Mouse (Mus musculus): ENCODE results near the gene Gm9936. TPM values are rescaled to one million over a fixed set of nuclear protein-coding genes. Genes with fewer than 3 reads are reported as not detected.

The Gm9936 gene
- total RNA-seq (2014; fragmentation: Nextera tagmentation) (not detected in 2 replicates), total RNA-seq (2017) (0.06 and 0.22 TPM in 2 replicates), polyA plus RNA-seq (2012) (not detected in 2 replicates)

GRCm38 (mm10) chr5:114858582-114858981 is at the start of gene Gm9936:
Gene Gm9936 (minus strand): TSS chr5:114858682.
- Histone ChIP-seq H3K9me3 (replicated peaks) (no peaks in the 10 kb centered on the region), H3K4me1 (ENCODE audit: insufficient read depth, low read depth, low read length) (peaks cover 14% of the 10 kb centered on the region), H3K36me3 (replicated peaks) (no peaks in the 10 kb centered on the region), H3K27me3 (ENCODE audit: insufficient read depth, low read length) (peaks cover 62% of the 10 kb centered on the region), H3K4me3 (ENCODE audit: low read depth, low read length) (no peak within 1 kb of the TSS)
- TF ChIP-seq POLR2AphosphoS5 (IDR thresholded peaks at IDR 0.05; ENCODE audit: insufficient replicate concordance, low read depth, low read length) (no peak), CTCF (IDR thresholded peaks at IDR 0.05; ENCODE audit: low read depth, low read length) (no peak), GATA1 (IDR thresholded peaks at IDR 0.05; ENCODE audit: borderline replicate concordance, low read length) (no peak), GATA2 (IDR thresholded peaks at IDR 0.05; ENCODE audit: borderline replicate concordance, low read depth, low read length) (no peak), TAL1 (conservative IDR thresholded peaks at IDR 0.05; ENCODE audit: low read depth, low read length) (no peak)
- DNase-seq (ENCODE audit: low spot score) (no peak), ATAC-seq (ENCODE audit: extremely low read depth, insufficient number of reproducible peaks, low FRiP score, poor library complexity, severe bottlenecking) (no peak)

GRCm38 (mm10) chr5:114902413-114902812 is 43.9 kb upstream of the Gm9936 start:
- H3K36me3 ChIP-seq (replicated peaks): no peaks in the 10 kb centered on the region
- peaks cover under 1% of the 10 kb centered on the region; the same call in 1 of the 2 replicates for H3K4me1 ChIP-seq (ENCODE audit: insufficient read depth, low read depth, low read length)
- H3K27me3 ChIP-seq (ENCODE audit: insufficient read depth, low read length): peaks cover 18% of the 10 kb centered on the region
- DNase-seq (ENCODE audit: low spot score): no peak
- ATAC-seq (ENCODE audit: extremely low read depth, insufficient number of reproducible peaks, low FRiP score, poor library complexity, severe bottlenecking): no peak
- TF ChIP-seq GATA1 (IDR thresholded peaks at IDR 0.05; ENCODE audit: borderline replicate concordance, low read length): no peak
- TF ChIP-seq CTCF (IDR thresholded peaks at IDR 0.05; ENCODE audit: low read depth, low read length): peak; percentile 49; the same call in 1 of the 2 replicates
- H3K4me3 ChIP-seq (ENCODE audit: low read depth, low read length): no peak overlapping the region
- H3K9me3 ChIP-seq (replicated peaks): peaks cover 4% of the 10 kb centered on the region; the same call in 1 of the 2 replicates

- peaks cover 8% of the 10 kb centered on the region; the same call in 1 of the 2 replicates for H3K4me1 ChIP-seq (ENCODE audit: insufficient read depth, low read depth, low read length)
- H3K27me3 ChIP-seq (ENCODE audit: insufficient read depth, low read length): peaks cover 36% of the 10 kb centered on the region
- ATAC-seq (ENCODE audit: extremely low read depth, insufficient number of reproducible peaks, low FRiP score, poor library complexity, severe bottlenecking): no peak
- no peaks in the 10 kb centered on the region for H3K36me3 ChIP-seq (replicated peaks)
- no peaks in the 10 kb centered on the region for H3K9me3 ChIP-seq (replicated peaks)
- TF ChIP-seq POLR2AphosphoS5 (IDR thresholded peaks at IDR 0.05; ENCODE audit: insufficient replicate concordance, low read depth, low read length): no peak
- no peak for TF ChIP-seq TAL1 (conservative IDR thresholded peaks at IDR 0.05; ENCODE audit: low read depth, low read length)
- no peak for TF ChIP-seq GATA1 (IDR thresholded peaks at IDR 0.05; ENCODE audit: borderline replicate concordance, low read length)
- no peak for DNase-seq (ENCODE audit: low spot score)
- H3K4me3 ChIP-seq (ENCODE audit: low read depth, low read length): no peak overlapping the region
Measured at GRCm38 (mm10) chr5:114898857-114899256, 40.4 kb upstream of the Gm9936 start.

GRCm38 (mm10) chr5:114897374-114897793 is 38.9 kb upstream of the Gm9936 start:
- no peak for TF ChIP-seq POLR2AphosphoS5 (IDR thresholded peaks at IDR 0.05; ENCODE audit: insufficient replicate concordance, low read depth, low read length)
- no peak for TF ChIP-seq TAL1 (conservative IDR thresholded peaks at IDR 0.05; ENCODE audit: low read depth, low read length)
- no peak for TF ChIP-seq CTCF (IDR thresholded peaks at IDR 0.05; ENCODE audit: low read depth, low read length)
- TF ChIP-seq GATA2 (IDR thresholded peaks at IDR 0.05; ENCODE audit: borderline replicate concordance, low read depth, low read length): no peak
- no peak for TF ChIP-seq GATA1 (IDR thresholded peaks at IDR 0.05; ENCODE audit: borderline replicate concordance, low read length)
- Histone ChIP-seq H3K4me1 (ENCODE audit: insufficient read depth, low read depth, low read length) (peaks cover 8% of the 10 kb centered on the region; the same call in 1 of the 2 replicates), H3K9me3 (replicated peaks) (no peaks in the 10 kb centered on the region), H3K36me3 (replicated peaks) (no peaks in the 10 kb centered on the region), H3K27me3 (ENCODE audit: insufficient read depth, low read length) (peaks cover 36% of the 10 kb centered on the region), H3K4me3 (ENCODE audit: low read depth, low read length) (no peak overlapping the region)
- DNase-seq (ENCODE audit: low spot score) (no peak), ATAC-seq (ENCODE audit: extremely low read depth, insufficient number of reproducible peaks, low FRiP score, poor library complexity, severe bottlenecking) (no peak)

- no peaks in the 10 kb centered on the region for H3K36me3 ChIP-seq (replicated peaks)
- H3K27me3 ChIP-seq (ENCODE audit: insufficient read depth, low read length): peaks cover 36% of the 10 kb centered on the region
- ATAC-seq (ENCODE audit: extremely low read depth, insufficient number of reproducible peaks, low FRiP score, poor library complexity, severe bottlenecking) (no peak), DNase-seq (ENCODE audit: low spot score) (no peak)
- H3K4me3 ChIP-seq (ENCODE audit: low read depth, low read length): no peak within 1 kb of the TSS
- H3K4me1 ChIP-seq (ENCODE audit: insufficient read depth, low read depth, low read length): peaks cover 8% of the 10 kb centered on the region; the same call in 1 of the 2 replicates
- no peaks in the 10 kb centered on the region for H3K9me3 ChIP-seq (replicated peaks)
- TF ChIP-seq GATA2 (IDR thresholded peaks at IDR 0.05; ENCODE audit: borderline replicate concordance, low read depth, low read length): no peak
- TF ChIP-seq POLR2AphosphoS5 (IDR thresholded peaks at IDR 0.05; ENCODE audit: insufficient replicate concordance, low read depth, low read length): no peak
- no peak for TF ChIP-seq CTCF (IDR thresholded peaks at IDR 0.05; ENCODE audit: low read depth, low read length)
- TF ChIP-seq GATA1 (IDR thresholded peaks at IDR 0.05; ENCODE audit: borderline replicate concordance, low read length): no peak
- TF ChIP-seq TAL1 (conservative IDR thresholded peaks at IDR 0.05; ENCODE audit: low read depth, low read length): no peak
Measured at GRCm38 (mm10) chr5:114896688-114897373, 38.3 kb upstream of the Gm9936 start, which contains the start of gene Oasl2. Gene Oasl2 (plus strand): TSS chr5:114896936.

GRCm38 (mm10) chr5:114895542-114895941 is 37.1 kb upstream of the Gm9936 start:
- no peak for TF ChIP-seq POLR2AphosphoS5 (IDR thresholded peaks at IDR 0.05; ENCODE audit: insufficient replicate concordance, low read depth, low read length)
- H3K9me3 ChIP-seq (replicated peaks): no peaks in the 10 kb centered on the region
- peaks cover 36% of the 10 kb centered on the region for H3K27me3 ChIP-seq (ENCODE audit: insufficient read depth, low read length)
- DNase-seq (ENCODE audit: low spot score) (no peak), ATAC-seq (ENCODE audit: extremely low read depth, insufficient number of reproducible peaks, low FRiP score, poor library complexity, severe bottlenecking) (no peak)
- no peaks in the 10 kb centered on the region for H3K36me3 ChIP-seq (replicated peaks)
- H3K4me1 ChIP-seq (ENCODE audit: insufficient read depth, low read depth, low read length): peaks cover 8% of the 10 kb centered on the region; the same call in 1 of the 2 replicates
- H3K4me3 ChIP-seq (ENCODE audit: low read depth, low read length): no peak overlapping the region

All from G1E (cell line).